Mouse (Mus musculus): ENCODE data around the gene Tmem182. TPM values are rescaled to one million over a fixed set of nuclear protein-coding genes. Genes with fewer than 3 reads are reported as not detected.
A peak's percentile ranks its signal among the peaks of the same experiment; 100 is the strongest.

The Tmem182 gene
- polyA plus RNA-seq, 1 experiment from 2014 or later: 0.06 TPM

DNA sequence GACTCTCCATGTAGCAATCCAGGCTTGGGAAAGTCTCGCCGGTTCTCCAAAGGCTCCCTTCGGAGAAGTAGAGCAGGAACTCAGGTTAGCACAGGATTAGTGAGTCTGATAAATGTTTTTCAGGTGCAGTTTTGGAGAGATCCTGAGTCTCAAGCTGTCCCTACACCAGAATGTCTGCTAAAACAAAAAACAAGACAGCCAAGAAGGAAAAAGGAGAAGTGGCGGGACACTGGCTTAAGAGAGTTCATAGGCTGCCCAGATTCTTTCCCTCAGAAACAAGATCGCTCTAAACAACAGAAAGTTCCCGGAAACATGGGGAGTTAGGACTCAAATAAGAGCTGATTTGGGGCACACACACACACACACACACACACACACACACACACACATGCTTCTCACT is 74.1 kb downstream of the Tmem182 start:
- Histone ChIP-seq H3K4me2 (no peak overlapping the region), H3K4me3 (no peak overlapping the region), H3K36me3 (replicated peaks) (no peaks in the 10 kb centered on the region), H3K27ac (no peak overlapping the region), H3K9ac (no peak overlapping the region), H3K27me3 (replicated peaks) (no peaks in the 10 kb centered on the region), H3K4me1 (no peaks in the 10 kb centered on the region), H3K9me3 (no peaks in the 10 kb centered on the region)
- 71% methylated on average over 6 of the region's 6 CpGs for WGBS
- ATAC-seq (replicated peaks): no peak

- no peak overlapping the region for H3K4me2 ChIP-seq
- H3K27ac ChIP-seq: no peak overlapping the region
- no peaks in the 10 kb centered on the region for H3K4me1 ChIP-seq
- no peaks in the 10 kb centered on the region for H3K9me3 ChIP-seq
- no peaks in the 10 kb centered on the region for H3K27me3 ChIP-seq (replicated peaks)
- WGBS: 13% methylated on average over 2 of the region's 2 CpGs
- H3K9ac ChIP-seq: no peak overlapping the region
- no peaks in the 10 kb centered on the region for H3K36me3 ChIP-seq (replicated peaks)
- no peak for ATAC-seq (replicated peaks)
- H3K4me3 ChIP-seq: no peak overlapping the region
Observed at GRCm38 (mm10) chr1:40880527-40880926, 75.1 kb downstream of the Tmem182 start.

DNA sequence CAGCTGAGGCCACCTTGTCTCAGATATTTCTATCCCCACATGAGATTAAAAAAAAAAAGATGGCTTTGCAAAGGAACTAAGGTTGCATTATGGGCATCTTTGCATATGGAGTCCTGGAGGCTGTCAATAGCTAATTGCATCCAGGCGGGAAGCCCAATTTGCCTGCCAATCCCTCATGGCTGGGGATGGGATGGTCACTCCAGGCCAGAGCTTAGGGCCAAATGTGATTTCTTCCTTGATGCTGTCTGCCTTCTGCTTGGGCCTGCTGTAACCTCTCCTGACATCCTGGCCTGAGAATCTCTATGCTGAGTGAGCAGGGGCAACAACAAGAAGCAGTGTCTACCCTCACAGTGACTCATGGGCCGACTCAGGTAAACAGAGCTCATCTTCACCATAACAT is 78.5 kb downstream of the Tmem182 start:
- no peaks in the 10 kb centered on the region for H3K36me3 ChIP-seq (replicated peaks)
- ATAC-seq (replicated peaks): no peak
- no peak overlapping the region for H3K27ac ChIP-seq
- WGBS: 88% methylated on average over 2 of the region's 2 CpGs
- no peak overlapping the region for H3K9ac ChIP-seq
- H3K4me1 ChIP-seq: peaks cover 3% of the 10 kb centered on the region; the same call in 1 of the 2 replicates
- H3K27me3 ChIP-seq (replicated peaks): no peaks in the 10 kb centered on the region
- H3K9me3 ChIP-seq: no peaks in the 10 kb centered on the region
- H3K4me3 ChIP-seq: no peak overlapping the region
- no peak overlapping the region for H3K4me2 ChIP-seq

- Histone ChIP-seq H3K4me2 (no peak overlapping the region), H3K27ac (no peak overlapping the region), H3K9ac (no peak overlapping the region), H3K4me1 (peaks cover 3% of the 10 kb centered on the region; the same call in 1 of the 2 replicates), H3K36me3 (replicated peaks) (no peaks in the 10 kb centered on the region), H3K9me3 (no peaks in the 10 kb centered on the region), H3K4me3 (no peak overlapping the region), H3K27me3 (replicated peaks) (no peaks in the 10 kb centered on the region)
- WGBS: 77% methylated on average over 6 of the region's 6 CpGs
- ATAC-seq (replicated peaks): no peak
Observed at GRCm38 (mm10) chr1:40884943-40885342, 79.5 kb downstream of the Tmem182 start.

- no peaks in the 10 kb centered on the region for H3K36me3 ChIP-seq (replicated peaks)
- H3K27ac ChIP-seq: no peak overlapping the region
- peaks cover 10% of the 10 kb centered on the region for H3K4me1 ChIP-seq
- no peaks in the 10 kb centered on the region for H3K9me3 ChIP-seq
- H3K4me2 ChIP-seq: no peak overlapping the region
- H3K4me3 ChIP-seq: no peak overlapping the region
- ATAC-seq (replicated peaks): peak; percentile 59
- H3K9ac ChIP-seq: no peak overlapping the region
- H3K27me3 ChIP-seq (replicated peaks): no peaks in the 10 kb centered on the region
- 33% methylated on average over 12 of the region's 12 CpGs for WGBS
Observed at GRCm38 (mm10) chr1:40887673-40888072, 82.3 kb downstream of the Tmem182 start.

- ATAC-seq (replicated peaks): no peak
- Histone ChIP-seq H3K4me1 (peaks cover 10% of the 10 kb centered on the region), H3K4me3 (no peak overlapping the region), H3K9ac (no peak overlapping the region), H3K36me3 (replicated peaks) (no peaks in the 10 kb centered on the region), H3K9me3 (no peaks in the 10 kb centered on the region), H3K27me3 (replicated peaks) (no peaks in the 10 kb centered on the region), H3K4me2 (no peak overlapping the region), H3K27ac (no peak overlapping the region)
- WGBS: 94% methylated on average over 8 of the region's 8 CpGs
Observed at GRCm38 (mm10) chr1:40888396-40889040, 83.1 kb downstream of the Tmem182 start.

- H3K9me3 ChIP-seq: no peaks in the 10 kb centered on the region
- H3K9ac ChIP-seq: no peak overlapping the region
- H3K27ac ChIP-seq: no peak overlapping the region
- 65% methylated on average over 14 of the region's 14 CpGs for WGBS
- no peak overlapping the region for H3K4me3 ChIP-seq
- no peaks in the 10 kb centered on the region for H3K27me3 ChIP-seq (replicated peaks)
- peaks cover 10% of the 10 kb centered on the region for H3K4me1 ChIP-seq
- H3K4me2 ChIP-seq: no peak overlapping the region
- no peak for ATAC-seq (replicated peaks)
- no peaks in the 10 kb centered on the region for H3K36me3 ChIP-seq (replicated peaks)
Observed at GRCm38 (mm10) chr1:40889617-40890016, 84.2 kb downstream of the Tmem182 start.

DNA sequence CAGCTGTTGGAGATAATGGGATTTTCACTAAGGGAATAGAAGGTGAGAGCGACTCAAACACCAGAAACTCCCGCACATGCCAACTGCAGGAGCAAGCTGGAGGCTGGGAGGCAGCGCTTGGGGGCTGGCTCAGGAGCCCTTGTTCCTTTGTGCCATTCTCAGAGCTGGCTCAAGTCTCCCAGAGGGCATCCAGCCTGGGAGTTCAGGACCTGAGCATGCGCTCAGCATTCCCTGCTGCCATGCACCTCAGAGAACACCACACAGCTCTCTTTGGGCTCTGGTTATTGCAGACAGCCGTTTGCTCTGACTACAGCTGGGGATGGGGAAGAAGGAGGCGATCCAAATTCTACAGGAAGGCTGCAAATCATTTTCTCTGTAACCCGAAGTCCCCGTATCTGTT is 84.8 kb downstream of the Tmem182 start:
- H3K27me3 ChIP-seq (replicated peaks): no peaks in the 10 kb centered on the region
- H3K4me3 ChIP-seq: no peak overlapping the region
- peaks cover 10% of the 10 kb centered on the region for H3K4me1 ChIP-seq
- H3K9ac ChIP-seq: no peak overlapping the region
- H3K9me3 ChIP-seq: no peaks in the 10 kb centered on the region
- H3K36me3 ChIP-seq (replicated peaks): no peaks in the 10 kb centered on the region
- WGBS: 40% methylated on average over 8 of the region's 8 CpGs
- H3K27ac ChIP-seq: peak overlapping the region; percentile 53
- ATAC-seq (replicated peaks): peak; percentile 42
- H3K4me2 ChIP-seq: peak overlapping the region; percentile 31

GRCm38 (mm10) chr1:40903712-40904111 is 98.3 kb downstream of the Tmem182 start:
- Histone ChIP-seq H3K9ac (no peak overlapping the region), H3K4me2 (no peak overlapping the region), H3K4me1 (no peaks in the 10 kb centered on the region), H3K4me3 (no peak overlapping the region), H3K27ac (no peak overlapping the region), H3K36me3 (replicated peaks) (no peaks in the 10 kb centered on the region), H3K27me3 (replicated peaks) (no peaks in the 10 kb centered on the region), H3K9me3 (no peaks in the 10 kb centered on the region)
- no peak for ATAC-seq (replicated peaks)

Other genes with a start within 250 kb of the Tmem182 start
- not detected in 2 replicates for gene Slc9a4, start 225.5 kb upstream of the Tmem182 start, polyA plus RNA-seq (2015; fragmentation: Nextera tagmentation; extraction: Ambion mirVana)
- 0.45 and 0.46 TPM in 2 replicates for gene Slc9a2, start 125.0 kb upstream of the Tmem182 start, polyA plus RNA-seq (2015; fragmentation: Nextera tagmentation; extraction: Ambion mirVana)
- 6.6 and 8.5 TPM in 2 replicates for gene Mfsd9, start 14.9 kb upstream of the Tmem182 start, polyA plus RNA-seq (2015; fragmentation: Nextera tagmentation; extraction: Ambion mirVana)